In the genomic region with DNA sequence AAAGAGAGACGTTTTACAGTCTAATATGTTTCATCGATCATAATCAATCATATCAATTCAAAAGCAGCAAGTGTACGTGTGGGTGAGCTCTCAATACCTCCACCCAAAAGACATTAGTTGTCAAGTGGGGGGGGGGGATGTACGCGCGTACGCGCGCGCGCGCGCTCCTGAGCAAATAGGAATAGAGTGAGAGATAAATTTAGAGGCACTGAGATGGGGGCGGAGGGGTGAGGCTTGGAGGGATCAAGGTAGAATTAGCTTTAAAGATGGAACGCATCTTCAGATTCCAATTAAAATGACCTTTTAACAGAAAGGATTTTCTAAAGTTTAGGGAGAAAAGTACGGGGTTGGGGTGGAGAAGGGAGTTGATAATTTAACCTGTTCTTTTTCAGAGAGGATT, we compare ENCODE assay signal across 9 mouse cellular contexts. TPM values are rescaled to one million over a fixed set of nuclear protein-coding genes. Genes with fewer than 3 reads are reported as not detected.
DNase-seq lines count a peak whose midpoint lies in the region; ATAC-seq and TF ChIP-seq lines count a peak whose summit lies in the region.
"Had no signal": no experiment of that assay in that cellular context is flagged by ENCODE, and none has a peak within 500 bp of the region (broad histone marks: within the 10 kb centered on the region; RNA-seq: fewer than 3 reads in every experiment).

No protein-coding gene starts in this region.

- no peaks in the 10 kb centered on the region for H3K9me3 ChIP-seq in heart, embryonic 16.5 days (replicated peaks; ENCODE audit: control insufficient read depth, low read length)
- H3K9me3 ChIP-seq in midbrain, embryonic 13.5 days = no peaks in the 10 kb centered on the region

- intact Hi-C loops in heart, adult 2 months (cut with DNase I) = loop anchor here (5.0 kb wide), 1 partner anchor 489 kb away; no protein-coding TSS in a partner anchor

- peak overlapping the region; percentile 88 for H3K4me2 ChIP-seq in heart, embryonic 16.5 days (ENCODE audit: low read depth, low read length)
- peak overlapping the region; percentile 80 for H3K4me2 ChIP-seq in midbrain, embryonic 13.5 days (replicated peaks)

- H3K27me3 ChIP-seq in heart, adult 2 months (ENCODE audit: control insufficient read depth, insufficient read depth, low read length) = 0 out of 2 replicates have a peak, but pooled peaks cover 2% of the 10 kb centered on the region
- peaks cover 3% of the 10 kb centered on the region; the same call in 1 of the 2 replicates for H3K27me3 ChIP-seq in heart, embryonic 16.5 days (ENCODE audit: control insufficient read depth, insufficient read depth, low read length)
- H3K27me3 ChIP-seq in midbrain, embryonic 13.5 days = peaks cover 29% of the 10 kb centered on the region

- H3K9ac ChIP-seq in heart, adult 2 months (ENCODE audit: low read depth, low read length) = no peak overlapping the region
- peak overlapping the region; percentile 83 for H3K9ac ChIP-seq in heart, embryonic 16.5 days (ENCODE audit: low read length)
- peak overlapping the region; percentile 66 for H3K9ac ChIP-seq in midbrain, embryonic 13.5 days (replicated peaks)

- H3K4me1 ChIP-seq in heart, adult 2 months (ENCODE audit: control insufficient read depth, insufficient read depth, low read length) = peaks cover 2% of the 10 kb centered on the region
- peaks cover 25% of the 10 kb centered on the region for H3K4me1 ChIP-seq in heart, embryonic 16.5 days (ENCODE audit: control insufficient read depth, insufficient read depth, low read length)
- H3K4me1 ChIP-seq in midbrain, embryonic 13.5 days (replicated peaks) = peaks cover 56% of the 10 kb centered on the region

- no peaks in the 10 kb centered on the region for H3K36me3 ChIP-seq in heart, adult 2 months (ENCODE audit: control insufficient read depth, insufficient read depth, low read length)
- H3K36me3 ChIP-seq in heart, embryonic 16.5 days (ENCODE audit: control insufficient read depth, insufficient read depth) = no peaks in the 10 kb centered on the region
- no peaks in the 10 kb centered on the region for H3K36me3 ChIP-seq in midbrain, embryonic 13.5 days

- peak in 1 of 2 experiments; percentile 4 for DNase-seq in heart, adult 2 months
- no peak for DNase-seq in heart, adult 8-10 months (ENCODE audit: low spot score)
- DNase-seq in brain, embryonic 14.5 days (ENCODE audit: low read depth) = peak; percentile 46
- no peak for DNase-seq in frontal cortex, postnatal 14 days (ENCODE audit: low spot score in 2 of 2)
- DNase-seq in frontal cortex, postnatal 10 days (ENCODE audit: low spot score in 2 of 2) = no peak

- H3K27ac ChIP-seq in heart, adult 2 months = peak overlapping the region; percentile 49
- peak overlapping the region; percentile 87 for H3K27ac ChIP-seq in heart, embryonic 16.5 days (ENCODE audit: low read length)
- H3K27ac ChIP-seq in midbrain, embryonic 13.5 days = peak overlapping the region; percentile 17; the same call in 1 of the 2 replicates

- no peaks in the 10 kb centered on the region for H3K79me2 ChIP-seq in heart, adult 2 months (replicated peaks; ENCODE audit: control insufficient read depth, insufficient read depth, low read length)

- 1% methylated on average over 16 of the region's 16 CpGs for WGBS in heart, adult 2 months
- WGBS in heart, embryonic 16.5 days = under 1% methylated on average over 16 of the region's 16 CpGs
- 0% methylated on average over 16 of the region's 16 CpGs for WGBS in midbrain, embryonic 13.5 days

- TF ChIP-seq CTCF in heart, adult 2 months (IDR thresholded peaks at IDR 0.05) = no peak
- TF ChIP-seq CTCF in brain, embryonic 14.5 days (IDR thresholded peaks at IDR 0.05; ENCODE audit: borderline replicate concordance, extremely low read depth, insufficient read depth, insufficient read length) = no peak

- TF ChIP-seq POLR2A in heart, adult 2 months (IDR thresholded peaks at IDR 0.05; ENCODE audit: insufficient read depth, low read depth, low read length) = no peak
- TF ChIP-seq POLR2A in brain, embryonic 14.5 days (IDR thresholded peaks at IDR 0.05; ENCODE audit: borderline replicate concordance, extremely low read depth, insufficient read depth, insufficient read length, poor library complexity, severe bottlenecking) = no peak

- peak overlapping the region; percentile 58 for H3K4me3 ChIP-seq in heart, adult 2 months
- H3K4me3 ChIP-seq in heart, embryonic 16.5 days (ENCODE audit: low read length) = peak overlapping the region; percentile 74
- H3K4me3 ChIP-seq in midbrain, embryonic 13.5 days (replicated peaks) = peak overlapping the region; percentile 50
- H3K4me3 ChIP-seq: erythroblast, embryonic 14.5 days had no signal

- ATAC-seq in heart, embryonic 16.5 days (replicated peaks; ENCODE audit: extremely low read depth, insufficient read depth, low FRiP score) = no peak
- ATAC-seq in midbrain, embryonic 13.5 days = no peak
- ATAC-seq in megakaryocyte, adult 5-6 weeks (ENCODE audit: poor library complexity, severe bottlenecking) = no peak

- TF ChIP-seq EP300 in heart, adult 2 months (IDR thresholded peaks at IDR 0.05; ENCODE audit: insufficient read depth, low read depth, low read length) = no peak

RNA-seq across cellular contexts. Expression of a gene that starts 1.6 kb away (rescaled TPM):
- 10 to 100 TPM; 94.0 to 94.7 TPM for total RNA-seq in heart, adult 2 months (2021)
- 77.8 and 91.0 TPM in 2 replicates for polyA plus RNA-seq in heart, adult 2 months (2012; rRNA removed)
- total RNA-seq in heart, adult 8-10 months (2022) = 100 to 1,000 TPM in 3 of 4 experiments, 10 to 100 TPM in 1; 89.6 to 129 (median 119) TPM
- 31.0 and 73.8 TPM in 2 replicates for polyA plus RNA-seq in brain, embryonic 14.5 days (2012; rRNA removed)
- 65.1 and 69.0 TPM in 2 replicates for polyA plus RNA-seq in heart, embryonic 16.5 days (2015; fragmentation: Nextera tagmentation; extraction: Ambion mirVana)
- polyA plus RNA-seq in midbrain, embryonic 13.5 days (2015; fragmentation: Nextera tagmentation; extraction: Ambion mirVana) = 28.7 and 31.8 TPM in 2 replicates
- total RNA-seq in megakaryocyte, adult 5-6 weeks (2015) = 2.7 and 2.9 TPM in 2 replicates
- 1.2 and 1.6 TPM in 2 replicates for total RNA-seq in megakaryocyte, adult 5-6 weeks (2017)
- polyA plus RNA-seq: erythroblast, embryonic 14.5 days had no signal

RNA-seq across cellular contexts. Expression of a gene that starts 48.8 kb away (rescaled TPM):
- total RNA-seq in heart, adult 2 months (2021) = under 1 TPM in 1 of 2 experiments, not detected in 1; 0.30 TPM
- polyA plus RNA-seq in heart, adult 2 months (2012; rRNA removed) = 0.41 and 2.6 TPM in 2 replicates
- under 1 TPM in 3 of 4 experiments, not detected in 1; 0.27 to 0.66 (median 0.31) TPM for total RNA-seq in heart, adult 8-10 months (2022)
- 328 and 384 TPM in 2 replicates for polyA plus RNA-seq in brain, embryonic 14.5 days (2012; rRNA removed)
- 43.3 and 58.6 TPM in 2 replicates for polyA plus RNA-seq in heart, embryonic 16.5 days (2015; fragmentation: Nextera tagmentation; extraction: Ambion mirVana)
- 294 and 385 TPM in 2 replicates for polyA plus RNA-seq in midbrain, embryonic 13.5 days (2015; fragmentation: Nextera tagmentation; extraction: Ambion mirVana)
- not detected in 2 replicates for total RNA-seq in megakaryocyte, adult 5-6 weeks (2015)
- total RNA-seq in megakaryocyte, adult 5-6 weeks (2017) = not detected in 2 replicates

Comparison
In these comparisons a context has a peak if more than half of its experiments do, and no peak if none do; other contexts are left out.
1. RNA of a gene that starts 48.8 kb away (polyA plus RNA-seq): 294 to 385 TPM in midbrain, embryonic 13.5 days, 328 to 384 TPM in brain, embryonic 14.5 days and 43.3 to 58.6 TPM in heart, embryonic 16.5 days; 0.41 to 2.6 TPM in heart, adult 2 months; every median in the first group is over 10 times any median in the second.
2. H3K27ac ChIP-seq: peak in every context shown above with its lines; median percentile 87 in heart, embryonic 16.5 days; 49 in heart, adult 2 months; 17 in midbrain, embryonic 13.5 days.
3. Peak in every context shown above with its lines, with median percentiles within 50 percentile points of each other: H3K4me3 ChIP-seq.